Mouse (Mus musculus) hindbrain, postnatal 0 days (tissue): ENCODE measurements at regions not wholly inside any gene's neighbourhood (a gene's known extent, or its start where the extent isn't known, plus 50 kb on each side); places are given as distances from the start of the nearest gene placed in this dataset.

ENCODE experiments used
- ATAC-seq: fragments of 200-750 bp; cut with Nextera tagmentation; 2 replicates; pipeline ENCODE4 v1.8.0; 2017; ENCODE audit warnings: mild to moderate bottlenecking, moderate TSS enrichment, moderate library complexity
- DNase-seq: peaks from one replicate; pipeline ENCODE4 v3.0.0-alpha.2; 2015; ENCODE audit warnings: low spot score
- H3K27ac ChIP-seq: fragments of 300-500 bp; sonication (generic); 2 replicates; pipeline ENCODE4 v1.5.1; 2014; ENCODE audit warnings: mild to moderate bottlenecking
- H3K27me3 ChIP-seq: fragments of 300-500 bp; sonication (generic); 2 replicates; pipeline ENCODE4 v1.6.1; 2014; ENCODE audit warnings: low read length, mixed read lengths; ENCODE audit not compliant: insufficient read depth
- H3K36me3 ChIP-seq: fragments of 300-500 bp; sonication (generic); 2 replicates; pipeline ENCODE4 v1.6.1; 2014; ENCODE audit warnings: low read length, mixed read lengths; ENCODE audit not compliant: insufficient read depth
- H3K4me1 ChIP-seq: fragments of 300-500 bp; sonication (generic); 2 replicates; pipeline ENCODE4 v1.6.1; 2014; ENCODE audit warnings: antibody characterized with exemption, low read length, mixed read lengths; ENCODE audit not compliant: insufficient read depth
- H3K4me2 ChIP-seq: fragments of 300-500 bp; sonication (generic); 2 replicates; pipeline ENCODE4 v1.6.1; 2014; ENCODE audit warnings: low read depth, mild to moderate bottlenecking, low read length, moderate library complexity, mixed read lengths
- H3K4me3 ChIP-seq: fragments of 300-500 bp; sonication (generic); 2 replicates; pipeline ENCODE4 v1.5.1; 2014; ENCODE audit warnings: low read length
- H3K9ac ChIP-seq: fragments of 300-500 bp; sonication (generic); replicated peaks from 2 replicates; pipeline ENCODE4 v1.6.1; 2014; ENCODE audit warnings: mild to moderate bottlenecking, low read length, moderate library complexity, mixed read lengths
- H3K9me3 ChIP-seq: fragments of 300-500 bp; sonication (generic); 2 replicates; pipeline ENCODE4 v1.6.1; 2016; ENCODE audit warnings: low read length, mixed read lengths
- CTCF ChIP-seq: IDR thresholded peaks from 2 replicates; pipeline ENCODE4 v1.5.1; 2016; ENCODE audit warnings: antibody characterized with exemption, control low read depth, low read depth
- WGBS: fragments of 180-500 bp; shearing (Covaris S2); extraction: QIAGEN DNeasy Blood & Tissue Kit; methylation state at CpG from one replicate; pipeline ENCODE4 v1.1.7; 2014; 5-methylcytosine and 5-hydroxymethylcytosine counted together

DNA sequence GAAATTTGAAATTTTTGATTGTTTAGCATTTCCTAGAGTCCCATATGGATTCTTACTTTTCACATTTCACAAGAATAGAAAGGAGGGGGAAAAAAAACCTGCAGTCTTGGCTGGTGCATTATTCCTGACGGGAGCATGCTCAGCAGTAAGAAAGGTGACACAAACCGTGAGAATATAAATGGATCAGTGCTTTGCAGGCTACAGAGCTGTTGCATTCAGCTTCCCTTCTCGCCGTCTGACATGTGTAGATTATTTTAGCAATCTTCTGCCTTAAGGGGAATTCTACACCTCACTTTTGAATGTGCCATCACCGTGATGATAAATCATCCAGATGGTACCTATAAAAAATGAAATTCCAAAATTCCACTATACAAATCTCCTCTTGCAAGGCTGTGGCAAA, 55.3 kb downstream of the Crygf start:
- TF ChIP-seq CTCF: no peak
- 75% methylated on average over 5 of the region's 5 CpGs for WGBS
- H3K4me2 ChIP-seq: no peak overlapping the region

DNA sequence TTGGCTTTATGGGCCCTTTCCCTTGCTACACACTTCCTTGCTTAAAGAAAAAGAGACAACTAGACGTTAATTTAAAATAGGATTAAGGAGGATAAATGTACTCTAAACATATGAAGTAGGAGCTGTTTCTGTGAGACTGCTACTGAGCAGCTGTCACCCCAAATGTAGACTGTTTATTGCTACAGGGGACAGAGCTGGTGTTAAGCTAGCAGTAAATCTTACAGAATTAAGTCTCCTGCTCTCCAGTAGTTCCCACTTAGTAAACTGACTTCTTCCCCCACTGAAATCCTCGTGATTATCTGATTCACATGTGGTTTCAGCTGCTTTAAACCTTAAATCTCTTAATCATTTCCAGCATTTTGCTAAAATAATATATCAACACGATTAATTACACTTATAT, 74.1 kb downstream of the Crygf start:
- H3K27me3 ChIP-seq: no peaks in the 10 kb centered on the region
- no peaks in the 10 kb centered on the region for H3K9me3 ChIP-seq
- DNase-seq (no peak), ATAC-seq (no peak)
- H3K27ac ChIP-seq: no peak overlapping the region
- no peak overlapping the region for H3K4me3 ChIP-seq
- no peaks in the 10 kb centered on the region for H3K4me1 ChIP-seq
- H3K36me3 ChIP-seq: no peaks in the 10 kb centered on the region
- no peak overlapping the region for H3K4me2 ChIP-seq
- TF ChIP-seq CTCF: no peak
- no peak overlapping the region for H3K9ac ChIP-seq
- WGBS: 68% methylated on average over 3 of the region's 3 CpGs

More for the DNA sequence above, 55.3 kb downstream of the Crygf start:
- Histone ChIP-seq H3K9me3 (no peaks in the 10 kb centered on the region), H3K36me3 (no peaks in the 10 kb centered on the region), H3K9ac (no peak overlapping the region), H3K27me3 (no peaks in the 10 kb centered on the region), H3K27ac (no peak overlapping the region), H3K4me1 (no peaks in the 10 kb centered on the region), H3K4me3 (no peak overlapping the region)
- DNase-seq: no peak
- no peak for ATAC-seq

DNA sequence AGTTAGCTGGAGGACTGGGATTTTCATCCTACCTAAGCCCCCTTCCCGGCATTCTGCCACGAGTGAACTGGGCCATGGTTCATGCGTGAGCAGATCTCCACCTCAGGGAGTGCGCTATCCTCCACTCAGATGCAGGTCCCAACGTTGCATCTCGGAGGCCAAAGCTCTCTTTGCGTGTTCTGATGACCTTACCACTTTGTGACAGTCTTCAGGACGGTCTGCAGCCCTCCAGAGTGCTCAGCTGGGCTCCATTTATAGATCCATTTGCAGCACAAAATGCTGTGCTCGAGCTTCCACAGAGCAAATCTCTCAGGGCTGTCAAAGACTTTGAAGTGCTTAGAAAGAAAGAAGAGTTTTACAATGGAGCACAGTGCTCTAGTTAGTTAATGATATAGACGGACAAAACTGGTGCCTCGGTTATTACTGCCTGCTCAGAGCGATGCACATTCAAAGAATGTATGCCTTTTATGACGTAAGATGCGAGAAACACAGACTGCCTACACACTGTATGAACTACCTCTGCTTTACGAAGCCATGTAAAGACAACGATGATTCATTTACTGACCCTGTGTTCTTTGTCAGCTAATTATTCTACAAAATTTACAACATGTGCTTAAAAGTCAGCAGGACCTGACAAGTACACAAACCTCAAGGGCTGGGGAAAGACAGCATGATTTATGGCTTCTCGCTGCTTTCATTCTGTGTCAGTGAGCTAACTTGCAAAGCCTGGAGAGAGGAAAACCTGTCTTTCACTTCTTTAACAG, 77.8 kb downstream of the Crygf start:
- no peaks in the 10 kb centered on the region for H3K36me3 ChIP-seq
- no peaks in the 10 kb centered on the region for H3K9me3 ChIP-seq
- no peak overlapping the region for H3K9ac ChIP-seq
- no peak for TF ChIP-seq CTCF
- H3K27me3 ChIP-seq: no peaks in the 10 kb centered on the region
- DNase-seq (peak; percentile 49), ATAC-seq (no peak)
- H3K4me1 ChIP-seq: no peaks in the 10 kb centered on the region
- 33% methylated on average over 17 of the region's 17 CpGs for WGBS
- H3K27ac ChIP-seq: no peak overlapping the region
- H3K4me3 ChIP-seq: no peak overlapping the region
- H3K4me2 ChIP-seq: peak overlapping the region; percentile 27; the same call in 1 of the 2 replicates
